Mouse (Mus musculus) forebrain, embryonic 10.5 days (tissue): ENCODE measurements around the gene Nipal1. TPM values are rescaled to one million over a fixed set of nuclear protein-coding genes. Genes with fewer than 3 reads are reported as not detected.

Experiments
- DNase-seq: peaks from one replicate; pipeline ENCODE4 v3.0.0-alpha.2; 2017; ENCODE audit warnings: low spot score; ENCODE audit errors: extremely low spot score
- H3K27ac ChIP-seq: fragments of 300-500 bp; sonication (generic); 2 replicates; pipeline ENCODE4 v1.5.1; 2016; ENCODE audit warnings: mild to moderate bottlenecking
- H3K27me3 ChIP-seq: fragments of 300-500 bp; sonication (generic); 2 replicates; pipeline ENCODE4 v1.6.1; 2016; ENCODE audit warnings: mild to moderate bottlenecking; ENCODE audit not compliant: poor library complexity, severe bottlenecking
- H3K36me3 ChIP-seq: fragments of 300-500 bp; sonication (generic); replicated peaks from 2 replicates; pipeline ENCODE4 v1.6.1; 2016; ENCODE audit warnings: mild to moderate bottlenecking, moderate library complexity
- H3K4me1 ChIP-seq: fragments of 300-500 bp; sonication (generic); 2 replicates; pipeline ENCODE4 v1.6.1; 2016
- H3K4me3 ChIP-seq: fragments of 300-500 bp; sonication (generic); 2 replicates; pipeline ENCODE4 v1.5.1; 2016; ENCODE audit warnings: mild to moderate bottlenecking, moderate library complexity
- H3K9me3 ChIP-seq: fragments of 300-500 bp; sonication (generic); 2 replicates; pipeline ENCODE4 v1.6.1; 2016; ENCODE audit warnings: mild to moderate bottlenecking, moderate library complexity
- WGBS: fragments of 180-500 bp; shearing (Covaris S2); methylation state at CpG from one replicate; pipeline ENCODE4 v1.1.7; 2016; 5-methylcytosine and 5-hydroxymethylcytosine counted together
- polyA plus RNA-seq: library from polyadenylated mRNA; unstranded; fragments of >200 nt; fragmentation: Nextera tagmentation; extraction: Ambion mirVana; gene quantifications from 2 replicates; pipeline ENCODE4 v1.2.1, GENCODE M21; 2016

The Nipal1 gene
- polyA plus RNA-seq, 1 experiment from 2014 or later: 0.33 TPM

GRCm38 (mm10) chr5:72646996-72647395, 599 bp upstream of the Nipal1 start:
- WGBS: 31% methylated on average over 10 of the region's 10 CpGs
- DNase-seq: no peak
- Histone ChIP-seq H3K36me3 (no peaks in the 10 kb centered on the region), H3K4me1 (peaks cover 16% of the 10 kb centered on the region), H3K9me3 (no peaks in the 10 kb centered on the region), H3K27ac (no peak overlapping the region), H3K27me3 (peaks cover 72% of the 10 kb centered on the region), H3K4me3 (peak overlapping the region; percentile 63)

GRCm38 (mm10) chr5:72647958-72648595, 482 bp downstream of the Nipal1 start:
- H3K9me3 ChIP-seq: no peaks in the 10 kb centered on the region
- H3K36me3 ChIP-seq: no peaks in the 10 kb centered on the region
- peaks cover 16% of the 10 kb centered on the region for H3K4me1 ChIP-seq
- H3K4me3 ChIP-seq: peak overlapping the region; percentile 63
- DNase-seq: no peak
- H3K27ac ChIP-seq: no peak overlapping the region
- WGBS: 6% methylated on average over 18 of the region's 18 CpGs
- peaks cover 72% of the 10 kb centered on the region for H3K27me3 ChIP-seq

GRCm38 (mm10) chr5:72648987-72649735, 1.6 kb downstream of the Nipal1 start:
- H3K4me3 ChIP-seq: no peak overlapping the region
- H3K27ac ChIP-seq: no peak overlapping the region
- H3K4me1 ChIP-seq: peaks cover 16% of the 10 kb centered on the region
- 89% methylated on average over 9 of the region's 9 CpGs for WGBS
- H3K27me3 ChIP-seq: peaks cover 70% of the 10 kb centered on the region
- no peaks in the 10 kb centered on the region for H3K9me3 ChIP-seq
- DNase-seq: no peak
- H3K36me3 ChIP-seq: no peaks in the 10 kb centered on the region

GRCm38 (mm10) chr5:72653068-72653674, 5.6 kb downstream of the Nipal1 start:
- Histone ChIP-seq H3K4me3 (no peak overlapping the region), H3K27ac (no peak overlapping the region), H3K9me3 (no peaks in the 10 kb centered on the region), H3K36me3 (no peaks in the 10 kb centered on the region), H3K27me3 (peaks cover 30% of the 10 kb centered on the region), H3K4me1 (peaks cover 3% of the 10 kb centered on the region)
- DNase-seq: no peak
- 75% methylated on average over 10 of the region's 10 CpGs for WGBS

GRCm38 (mm10) chr5:72656270-72656791, 8.7 kb downstream of the Nipal1 start:
- no peak for DNase-seq
- Histone ChIP-seq H3K27me3 (no peaks in the 10 kb centered on the region), H3K36me3 (no peaks in the 10 kb centered on the region), H3K4me3 (no peak overlapping the region), H3K27ac (no peak overlapping the region), H3K9me3 (no peaks in the 10 kb centered on the region), H3K4me1 (no peaks in the 10 kb centered on the region)
- WGBS: 73% methylated on average over 7 of the region's 7 CpGs

GRCm38 (mm10) chr5:72658375-72658774, 10.8 kb downstream of the Nipal1 start:
- H3K27ac ChIP-seq: no peak overlapping the region
- H3K9me3 ChIP-seq: no peaks in the 10 kb centered on the region
- WGBS: 89% methylated on average over 13 of the region's 13 CpGs
- H3K36me3 ChIP-seq: no peaks in the 10 kb centered on the region
- no peak for DNase-seq
- no peaks in the 10 kb centered on the region for H3K4me1 ChIP-seq
- no peak overlapping the region for H3K4me3 ChIP-seq
- no peaks in the 10 kb centered on the region for H3K27me3 ChIP-seq

GRCm38 (mm10) chr5:72661051-72661781, 13.6 kb downstream of the Nipal1 start:
- H3K4me3 ChIP-seq: no peak overlapping the region
- no peaks in the 10 kb centered on the region for H3K27me3 ChIP-seq
- 88% methylated on average over 6 of the region's 6 CpGs for WGBS
- no peaks in the 10 kb centered on the region for H3K4me1 ChIP-seq
- no peak overlapping the region for H3K27ac ChIP-seq
- H3K36me3 ChIP-seq: no peaks in the 10 kb centered on the region
- no peaks in the 10 kb centered on the region for H3K9me3 ChIP-seq
- no peak for DNase-seq

- H3K9me3 ChIP-seq: no peaks in the 10 kb centered on the region
- 90% methylated on average over 5 of the region's 5 CpGs for WGBS
- H3K27ac ChIP-seq: no peak overlapping the region
- no peak for DNase-seq
- no peaks in the 10 kb centered on the region for H3K27me3 ChIP-seq
- no peaks in the 10 kb centered on the region for H3K36me3 ChIP-seq
- H3K4me3 ChIP-seq: no peak overlapping the region
- no peaks in the 10 kb centered on the region for H3K4me1 ChIP-seq
These were observed 16.5 kb downstream of the Nipal1 start for GRCm38 (mm10) chr5:72664126-72664525.

GRCm38 (mm10) chr5:72664854-72665253, 17.3 kb downstream of the Nipal1 start:
- Histone ChIP-seq H3K36me3 (no peaks in the 10 kb centered on the region), H3K4me1 (no peaks in the 10 kb centered on the region), H3K4me3 (no peak overlapping the region), H3K9me3 (no peaks in the 10 kb centered on the region), H3K27me3 (no peaks in the 10 kb centered on the region), H3K27ac (no peak overlapping the region)
- WGBS: 52% methylated on average over 3 of the region's 3 CpGs
- no peak for DNase-seq

GRCm38 (mm10) chr5:72665281-72665680, 17.7 kb downstream of the Nipal1 start:
- no peaks in the 10 kb centered on the region for H3K27me3 ChIP-seq
- H3K36me3 ChIP-seq: no peaks in the 10 kb centered on the region
- DNase-seq: peak; percentile 47
- no peak overlapping the region for H3K4me3 ChIP-seq
- WGBS: 22% methylated on average over 5 of the region's 5 CpGs
- no peaks in the 10 kb centered on the region for H3K4me1 ChIP-seq
- H3K9me3 ChIP-seq: no peaks in the 10 kb centered on the region
- H3K27ac ChIP-seq: no peak overlapping the region

GRCm38 (mm10) chr5:72666428-72666827, 18.8 kb downstream of the Nipal1 start:
- WGBS: 87% methylated on average over 7 of the region's 7 CpGs

GRCm38 (mm10) chr5:72668351-72668750, 20.8 kb downstream of the Nipal1 start:
- H3K27me3 ChIP-seq: no peaks in the 10 kb centered on the region
- peaks cover 15% of the 10 kb centered on the region for H3K4me1 ChIP-seq
- WGBS: 91% methylated on average over 9 of the region's 9 CpGs
- DNase-seq: no peak
- no peak overlapping the region for H3K4me3 ChIP-seq
- H3K36me3 ChIP-seq: no peaks in the 10 kb centered on the region
- H3K27ac ChIP-seq: no peak overlapping the region
- H3K9me3 ChIP-seq: no peaks in the 10 kb centered on the region

More at GRCm38 (mm10) chr5:72666428-72666827, 18.8 kb downstream of the Nipal1 start:
- Histone ChIP-seq H3K27me3 (no peaks in the 10 kb centered on the region), H3K27ac (no peak overlapping the region), H3K9me3 (no peaks in the 10 kb centered on the region), H3K36me3 (no peaks in the 10 kb centered on the region), H3K4me3 (no peak overlapping the region), H3K4me1 (peaks cover 11% of the 10 kb centered on the region)
- no peak for DNase-seq
